Mouse (Mus musculus) CD4-positive helper T cell, adult 2 months (primary cell): Measurements from ENCODE around the gene Tgfa.

ENCODE experiments used
- DNase-seq: peaks from one replicate; pipeline ENCODE4 v3.0.0-alpha.2; 2012; ENCODE audit warnings: low read depth, missing footprints, low spot score

The Tgfa gene

DNA sequence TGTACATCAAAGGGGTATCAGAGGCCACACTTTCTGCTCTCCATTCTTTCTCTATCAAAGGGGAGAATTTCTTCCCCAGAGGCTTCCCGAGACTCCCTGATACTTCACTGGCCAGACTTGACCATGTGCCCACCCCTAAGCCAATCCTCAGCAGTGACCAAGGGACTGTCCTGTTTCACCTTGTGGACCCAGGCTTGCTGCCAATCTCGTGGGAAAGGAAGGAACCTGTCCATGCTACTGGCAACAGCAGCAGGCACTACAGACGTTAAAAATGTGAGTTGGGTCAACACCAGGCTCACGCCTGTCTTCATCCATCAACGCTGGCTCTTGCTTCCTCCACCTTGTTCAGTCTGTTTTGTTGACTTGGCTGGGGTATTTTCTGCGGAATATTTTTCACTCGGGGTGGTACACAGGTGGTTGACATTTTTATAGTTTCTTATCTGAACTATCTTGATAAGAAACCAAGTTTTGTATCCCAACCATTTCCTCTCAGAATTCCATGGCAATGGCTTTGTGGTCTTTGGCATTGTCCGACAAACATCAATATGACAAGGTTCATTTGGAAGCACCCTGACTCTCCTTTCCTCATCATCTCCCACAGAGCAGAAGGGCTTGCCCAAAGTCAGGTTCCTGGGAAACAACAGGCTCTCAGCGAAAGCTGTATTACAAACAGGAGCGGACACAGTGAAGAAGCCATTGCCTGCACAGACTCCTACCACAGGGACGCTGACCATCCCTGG, 6.1 kb upstream of the Tgfa start:
- DNase-seq: no peak

DNA sequence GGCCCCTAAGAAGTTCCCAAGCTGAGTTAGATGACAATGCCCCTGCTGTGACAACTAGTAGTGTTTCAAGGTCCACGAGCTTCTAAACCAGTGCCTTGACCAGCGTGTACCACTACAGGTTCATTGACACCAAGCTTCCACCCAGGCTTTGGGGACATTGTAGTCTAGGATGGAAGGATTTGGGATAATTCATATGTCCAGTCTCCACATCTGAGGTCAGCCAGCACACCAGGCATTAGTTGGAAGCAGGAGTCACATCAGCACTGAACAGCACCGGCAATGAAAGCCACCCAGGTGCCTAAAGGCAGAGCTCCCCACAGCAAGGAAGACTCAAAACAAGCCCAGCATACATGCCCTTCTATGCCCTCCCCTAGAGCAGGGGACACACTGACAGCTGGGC, 4.4 kb upstream of the Tgfa start:
- no peak for DNase-seq

DNA sequence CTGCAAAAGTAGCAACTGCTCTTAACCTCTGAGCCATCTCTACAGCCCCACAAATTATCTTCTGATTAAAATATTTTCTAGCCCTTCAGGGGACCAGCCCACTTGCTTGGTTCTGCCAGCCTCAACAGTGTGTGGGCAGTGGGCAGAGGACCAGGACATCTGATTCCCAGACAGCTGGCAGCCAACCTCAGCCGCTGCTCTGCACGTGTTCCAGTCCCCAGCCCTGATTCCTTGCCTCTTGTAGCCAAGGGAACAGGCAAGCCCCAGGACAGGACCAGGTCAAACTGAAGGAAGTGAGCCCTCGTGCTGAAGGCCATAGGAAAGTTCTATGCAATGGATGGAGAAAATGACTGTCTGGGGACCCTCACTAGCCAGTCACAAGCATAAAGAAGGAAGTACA, 2.0 kb upstream of the Tgfa start:
- DNase-seq: no peak

- DNase-seq: no peak
Measured at GRCm38 (mm10) chr6:86193879-86194278, 1.1 kb upstream of the Tgfa start.

DNA sequence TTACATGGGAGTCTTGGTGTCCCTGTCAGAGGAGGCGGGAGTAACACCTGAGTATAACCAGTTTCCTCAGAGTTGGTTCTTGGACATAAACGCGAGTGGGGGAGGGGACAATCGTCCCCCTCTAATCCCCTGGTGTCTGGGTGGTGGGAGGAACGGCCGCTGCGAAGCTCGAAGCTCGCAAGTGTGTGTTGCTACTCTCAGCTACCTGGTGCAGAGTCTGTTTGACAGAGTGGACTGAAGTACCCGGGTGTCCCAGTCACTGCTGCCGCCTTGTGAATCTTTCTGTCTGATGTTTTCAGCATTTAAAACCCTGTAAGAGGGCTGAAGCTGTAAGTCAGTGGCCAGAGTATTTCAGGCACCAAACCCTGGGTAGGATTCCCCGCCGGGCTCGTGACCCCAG, 1.0 kb downstream of the Tgfa start:
- DNase-seq: no peak

DNA sequence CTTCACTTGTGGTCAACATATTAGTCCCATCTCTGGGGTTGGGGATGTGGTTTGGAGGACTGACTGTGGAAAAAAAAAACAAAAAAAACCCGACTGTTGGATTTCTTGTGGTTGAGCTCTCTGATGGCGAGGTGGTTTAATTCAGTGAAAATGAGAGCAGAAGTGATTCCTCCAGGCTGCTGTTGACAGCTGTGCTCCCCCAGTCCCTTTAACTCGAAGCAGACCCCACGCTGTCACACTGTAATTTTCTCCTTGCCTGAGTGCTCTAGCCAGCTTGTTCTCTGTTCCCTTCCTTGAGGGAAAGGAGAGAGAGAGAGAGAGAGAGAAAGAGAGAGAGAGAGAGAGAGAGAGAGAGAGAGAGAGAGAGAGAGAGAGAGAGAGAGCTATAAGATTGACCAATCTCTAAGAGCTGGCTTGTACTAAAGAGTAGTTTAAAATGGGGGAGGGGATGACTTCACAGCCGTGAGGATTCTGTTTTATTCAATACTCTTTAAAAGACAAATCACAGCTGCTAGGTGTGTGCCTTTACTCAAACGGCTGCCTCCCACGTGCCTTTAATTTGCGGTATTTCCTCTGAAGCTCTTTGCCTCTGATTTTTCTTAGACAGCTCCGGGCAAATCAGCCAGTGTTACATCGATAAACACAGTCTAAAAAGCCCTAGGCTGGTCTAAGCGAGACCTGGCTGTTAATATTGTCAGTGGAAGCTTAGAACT, 2.3 kb downstream of the Tgfa start:
- DNase-seq: no peak

- no peak for DNase-seq
Measured at GRCm38 (mm10) chr6:86200934-86201333, 5.9 kb downstream of the Tgfa start.

DNA sequence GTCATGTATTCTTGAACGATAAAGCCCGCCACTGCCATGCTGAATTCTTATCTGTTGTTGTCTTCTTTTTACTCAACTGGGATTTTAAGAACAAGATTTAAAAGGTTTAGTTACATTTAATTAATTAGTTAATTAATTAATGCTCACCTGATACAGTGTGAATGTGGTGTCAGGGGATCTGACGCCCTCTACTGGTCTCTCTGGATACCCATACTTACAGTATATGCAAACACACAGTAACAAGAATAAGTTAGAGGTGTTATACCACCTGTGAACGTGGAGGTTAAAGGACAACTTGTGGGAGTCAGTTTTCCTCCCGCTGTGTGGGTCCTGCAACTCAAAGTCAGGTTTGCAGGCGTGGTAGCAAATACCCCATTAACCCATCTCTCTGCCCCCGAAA, 8.1 kb downstream of the Tgfa start:
- no peak for DNase-seq

DNA sequence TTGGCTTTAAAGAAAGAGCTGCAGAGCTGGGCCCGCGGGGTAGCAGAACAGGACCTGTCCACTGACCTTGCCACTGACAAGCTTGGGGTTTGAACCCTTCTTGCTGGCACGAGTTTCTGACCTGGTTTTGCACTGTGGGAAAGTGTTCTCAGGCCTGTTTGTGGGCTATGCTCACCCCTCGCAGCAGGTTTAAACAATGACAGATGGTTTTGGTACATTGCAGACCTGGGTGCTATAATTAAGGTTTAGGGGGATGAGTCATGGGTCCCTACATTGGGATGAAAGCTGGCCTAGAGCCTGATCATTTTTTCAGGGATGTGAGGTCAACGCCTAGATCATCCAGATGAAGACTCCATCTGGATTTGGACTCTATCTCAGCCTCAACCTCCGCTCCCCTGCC, 11.0 kb downstream of the Tgfa start:
- DNase-seq: no peak

DNA sequence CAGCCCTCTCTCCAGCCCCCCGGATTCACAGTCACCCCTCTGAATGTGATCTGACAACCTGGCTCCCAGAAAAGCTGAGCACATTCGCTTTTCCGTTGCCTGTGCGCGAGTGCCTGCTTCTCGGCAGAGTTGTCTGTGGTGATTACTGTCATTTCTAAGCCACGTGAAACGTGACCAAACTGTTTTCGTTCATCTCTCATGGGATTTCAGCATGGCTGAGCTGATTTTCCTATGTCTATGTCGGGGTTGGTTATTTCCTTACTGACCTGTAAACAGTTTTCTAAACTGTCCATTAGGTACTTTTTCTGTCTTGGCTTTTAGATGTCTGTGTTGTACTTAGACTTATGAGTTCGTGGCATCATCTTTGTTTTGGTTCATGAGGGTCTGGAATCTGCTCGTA, 12.0 kb downstream of the Tgfa start:
- DNase-seq: no peak

DNA sequence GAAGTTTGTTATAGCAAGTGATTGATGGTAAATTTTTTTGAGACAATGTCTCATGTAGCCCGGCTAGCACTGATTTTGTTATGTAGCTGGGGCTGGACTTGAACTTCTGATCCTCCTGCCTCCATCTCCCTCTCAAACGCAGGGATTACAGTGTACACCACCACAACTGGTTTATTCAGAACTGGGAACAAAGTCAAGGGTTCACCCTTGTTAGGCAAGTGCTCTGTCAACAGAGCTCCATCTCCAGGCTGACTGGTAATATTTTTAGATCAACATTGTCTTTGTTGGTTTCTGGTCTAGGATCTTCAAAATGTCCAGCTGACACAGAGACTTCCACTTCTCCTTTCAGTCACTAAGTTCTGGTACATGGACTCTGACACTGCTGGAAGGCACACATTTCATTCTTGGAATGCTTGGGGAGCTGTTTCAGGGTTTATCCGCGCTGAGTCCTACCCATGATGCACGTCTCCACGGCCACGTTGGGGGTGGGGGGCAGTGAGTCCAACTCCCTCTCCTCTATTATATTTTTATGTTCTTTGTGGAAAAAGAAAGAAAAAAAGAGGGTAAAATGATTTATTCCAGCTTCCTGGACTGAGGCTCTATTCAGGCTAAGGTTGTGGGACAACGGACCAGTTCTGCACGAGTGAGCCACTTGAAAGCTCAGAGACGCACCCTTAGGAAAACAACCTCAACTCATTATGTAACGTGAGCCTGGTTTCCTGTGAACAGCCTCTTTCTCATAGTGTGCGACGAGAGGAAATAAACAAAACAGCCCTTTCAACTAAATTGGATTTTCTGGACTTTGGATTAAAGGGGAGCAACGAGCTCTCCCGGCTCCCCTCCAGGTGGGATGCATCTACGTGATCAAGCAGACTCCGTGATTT, 14.4 kb downstream of the Tgfa start:
- no peak for DNase-seq

GRCm38 (mm10) chr6:86210017-86210408, 15.0 kb downstream of the Tgfa start:
- no peak for DNase-seq

DNA sequence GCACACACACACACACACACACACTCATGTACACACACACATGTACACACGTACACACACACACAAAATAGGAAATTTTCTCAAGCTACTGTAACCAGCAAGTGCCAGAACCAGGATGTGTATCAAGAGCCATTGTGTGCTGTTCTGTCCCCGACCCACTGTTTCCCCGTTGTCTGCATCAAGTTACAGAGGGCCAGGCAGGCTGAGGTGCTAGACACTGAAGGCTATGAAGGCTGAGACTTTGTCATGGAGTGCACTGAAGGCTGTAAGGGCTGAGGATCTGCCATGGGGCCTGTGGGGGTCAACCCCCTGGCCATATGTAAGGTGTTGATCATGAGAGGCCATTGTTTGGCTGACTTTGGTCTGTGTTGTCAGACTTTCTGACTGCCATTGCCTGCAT, 15.6 kb downstream of the Tgfa start:
- DNase-seq: no peak

DNA sequence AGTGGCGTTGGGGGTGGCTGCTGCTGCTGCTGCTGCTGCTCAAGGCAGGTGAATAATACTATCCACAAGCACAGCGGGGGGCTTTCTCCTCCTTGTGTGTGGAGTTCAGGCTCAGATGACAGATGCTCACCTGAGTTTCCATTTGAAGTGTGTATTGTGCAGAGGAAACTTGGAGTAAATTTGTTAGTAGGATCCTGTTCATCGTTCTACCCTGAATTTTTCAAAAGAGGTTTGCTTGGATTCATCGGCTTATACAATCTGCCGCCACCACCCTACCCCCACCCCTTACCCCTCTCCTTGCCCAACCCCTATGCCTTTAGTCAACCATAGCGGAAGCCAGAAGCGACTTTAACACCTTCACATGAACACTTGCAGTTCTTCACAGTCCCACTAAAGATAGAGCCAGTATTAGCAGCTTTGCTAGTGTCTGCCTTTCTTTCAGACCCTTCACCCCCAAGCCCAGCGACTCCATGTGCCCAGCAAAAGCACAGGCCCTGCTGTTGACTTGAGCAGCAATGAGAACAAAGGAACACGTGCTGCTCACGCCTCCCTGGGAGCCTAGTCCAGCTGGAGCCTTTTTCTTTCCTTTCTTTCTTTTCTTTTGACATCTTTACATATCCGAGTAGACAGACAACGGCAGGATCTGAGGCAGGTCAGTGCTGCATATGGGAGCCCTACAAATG, 16.2 kb downstream of the Tgfa start:
- no peak for DNase-seq

- no peak for DNase-seq
Measured at GRCm38 (mm10) chr6:86212871-86213640, 18.0 kb downstream of the Tgfa start.

GRCm38 (mm10) chr6:86218066-86218465, 23.0 kb downstream of the Tgfa start:
- no peak for DNase-seq

- DNase-seq: no peak
Measured at GRCm38 (mm10) chr6:86218739-86219138, 23.7 kb downstream of the Tgfa start.

DNA sequence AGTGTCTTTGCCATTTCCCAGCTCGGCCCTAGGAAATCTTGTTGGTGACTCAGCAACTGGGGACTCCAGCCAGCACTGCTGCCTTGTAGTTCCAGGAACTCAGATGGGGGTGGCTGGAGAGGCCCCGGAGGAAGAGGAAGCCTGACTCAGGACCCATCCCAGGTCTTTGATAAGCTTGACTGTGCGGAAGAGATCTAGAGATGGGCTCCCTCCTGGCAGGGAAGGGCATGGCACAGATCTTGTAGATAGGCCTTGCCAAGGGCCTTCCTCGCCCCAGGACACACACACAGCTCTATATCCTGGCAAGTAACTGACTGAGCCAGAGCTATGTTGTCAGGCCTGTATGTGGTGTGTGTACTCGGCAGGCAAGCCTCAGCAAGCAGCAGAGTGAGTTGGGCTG, 24.5 kb downstream of the Tgfa start:
- DNase-seq: no peak

DNA sequence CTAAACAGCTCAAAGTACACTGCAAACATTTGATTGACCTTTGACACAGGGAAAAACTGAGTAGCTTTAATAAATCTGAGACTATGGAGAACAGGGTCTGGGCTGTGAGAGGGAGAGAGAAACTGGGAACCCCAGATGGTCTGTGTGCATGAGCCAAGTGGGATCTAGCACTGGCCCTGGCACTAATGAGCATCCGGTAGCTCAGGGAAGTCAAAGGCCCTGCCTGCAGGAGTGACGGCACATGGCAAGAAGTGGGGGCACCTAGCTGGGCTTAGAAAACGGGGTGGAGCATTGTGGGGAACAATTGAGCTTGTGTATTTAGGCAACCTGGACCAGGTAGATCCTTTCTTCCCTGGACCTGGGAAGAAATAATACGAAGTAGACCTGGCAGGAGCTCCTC, 25.1 kb downstream of the Tgfa start:
- DNase-seq: no peak

DNA sequence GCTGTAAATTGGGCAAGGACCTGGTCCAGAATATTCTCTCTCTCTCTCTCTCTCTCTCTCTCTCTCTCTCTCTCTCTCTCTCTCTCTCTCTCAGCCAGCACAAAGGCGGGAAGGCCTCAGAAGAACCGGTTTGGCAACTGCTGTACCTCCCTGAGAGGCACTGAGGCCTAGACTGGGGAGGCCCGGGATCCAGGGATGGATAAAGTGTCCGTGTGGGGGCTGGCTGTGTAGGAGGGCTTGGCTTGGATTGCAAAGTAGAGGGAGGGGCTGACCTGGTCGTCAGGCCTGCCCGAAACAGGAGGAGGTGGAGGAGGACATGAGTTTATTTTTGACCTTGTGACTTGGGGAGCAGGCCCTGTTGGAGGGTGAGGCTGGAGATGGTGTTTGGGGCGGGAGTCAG, 27.4 kb downstream of the Tgfa start:
- DNase-seq: no peak

- no peak for DNase-seq
Measured at GRCm38 (mm10) chr6:86225604-86226003, 30.6 kb downstream of the Tgfa start.
